Mouse (Mus musculus): ENCODE measurements at regions not wholly inside any gene's neighbourhood (a gene's known extent, or its start where the extent isn't known, plus 50 kb on each side); places are given as distances from the start of the nearest gene placed in this dataset.

GRCm38 (mm10) chr14:68022925-68023324 lies 1271.2 kb downstream of the Synb start:
- DNase-seq (ENCODE audit: extremely low spot score in 1 of 2, low spot score in 1 of 2): no peak

DNA sequence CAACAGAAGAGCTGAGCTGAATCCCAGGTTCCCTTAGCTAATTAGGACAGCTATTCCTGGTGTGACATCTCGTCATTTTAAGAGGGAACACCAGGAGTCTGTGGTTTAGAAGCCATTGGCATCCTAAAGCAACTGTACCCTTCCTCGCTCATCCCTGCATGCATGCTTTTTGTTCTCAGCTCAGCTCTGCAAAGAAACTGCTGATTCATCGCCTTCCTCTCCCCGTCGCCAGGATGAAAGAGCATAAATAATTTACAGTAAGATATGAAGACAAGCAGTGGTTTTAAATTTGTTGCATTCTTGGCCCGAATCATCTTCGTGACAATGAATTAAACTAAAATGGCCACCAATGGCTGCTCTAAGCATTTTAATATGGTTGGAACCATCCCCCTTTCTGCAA lies 1272.9 kb downstream of the Synb start:
- peak in 1 of 2 experiments; percentile 55 for DNase-seq (ENCODE audit: extremely low spot score in 1 of 2, low spot score in 1 of 2)

- DNase-seq (ENCODE audit: extremely low spot score in 1 of 2, low spot score in 1 of 2): no peak
Measured at GRCm38 (mm10) chr14:68020769-68021168, 1273.3 kb downstream of the Synb start.

DNA sequence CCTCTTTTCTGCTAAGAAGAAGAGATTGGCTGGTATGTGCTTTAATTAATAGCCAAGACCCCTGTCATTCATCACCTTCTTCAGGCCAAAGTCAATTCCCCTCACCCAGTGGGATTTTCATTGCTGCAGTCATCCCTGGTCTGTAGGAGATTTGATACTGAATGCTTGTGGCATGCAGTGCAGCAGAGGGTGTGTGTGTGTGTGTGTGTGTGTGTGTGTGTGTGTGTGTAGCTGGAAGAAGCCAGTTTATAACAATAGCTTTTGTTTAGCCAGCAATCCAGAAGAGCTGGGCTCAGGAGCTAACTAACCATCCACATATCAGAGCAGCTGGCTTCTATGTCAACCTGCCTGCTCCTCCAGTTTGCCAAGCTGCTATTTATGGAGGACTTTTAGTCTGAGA lies 1275.4 kb downstream of the Synb start:
- DNase-seq (ENCODE audit: extremely low spot score in 1 of 2, low spot score in 1 of 2): no peak

DNA sequence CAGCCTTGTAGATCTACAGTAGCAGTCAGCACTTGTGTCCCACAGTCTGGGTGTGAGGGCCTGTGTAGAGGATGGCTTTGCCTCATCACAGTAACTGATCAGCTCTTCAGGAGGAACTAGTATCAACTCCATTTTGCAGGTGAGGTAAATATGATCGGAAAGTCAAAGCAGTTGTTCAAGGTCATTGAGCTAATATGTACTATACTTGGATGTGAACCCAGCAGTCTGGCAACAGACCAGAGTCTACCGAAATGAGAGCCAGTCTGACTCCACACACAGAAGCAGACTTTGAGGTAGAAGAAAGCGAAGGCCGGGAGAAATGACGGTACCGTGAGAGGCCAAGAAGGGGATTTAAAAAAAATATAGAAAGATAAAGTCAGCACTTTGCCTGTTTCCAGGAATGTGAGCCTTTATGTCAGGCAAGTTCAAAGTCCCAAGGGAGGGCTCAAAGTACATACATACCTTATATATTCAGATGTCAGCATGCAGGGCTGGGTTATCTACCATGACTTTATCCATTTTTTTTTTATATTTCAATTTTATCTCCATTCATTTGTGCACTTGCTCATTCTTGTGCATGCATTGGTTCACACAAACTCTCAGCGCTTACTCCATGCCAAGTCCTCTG lies 1297.2 kb downstream of the Synb start:
- DNase-seq (ENCODE audit: extremely low spot score in 1 of 2, low spot score in 1 of 2): no peak

GRCm38 (mm10) chr14:67993611-67994051 lies 1300.5 kb downstream of the Synb start:
- DNase-seq (ENCODE audit: extremely low spot score in 1 of 2, low spot score in 1 of 2): peak; percentile 69 to 76

- DNase-seq (ENCODE audit: extremely low spot score in 1 of 2, low spot score in 1 of 2): peak; percentile 66 to 90
Measured at GRCm38 (mm10) chr14:67993142-67993541, 1301.0 kb downstream of the Synb start.

DNA sequence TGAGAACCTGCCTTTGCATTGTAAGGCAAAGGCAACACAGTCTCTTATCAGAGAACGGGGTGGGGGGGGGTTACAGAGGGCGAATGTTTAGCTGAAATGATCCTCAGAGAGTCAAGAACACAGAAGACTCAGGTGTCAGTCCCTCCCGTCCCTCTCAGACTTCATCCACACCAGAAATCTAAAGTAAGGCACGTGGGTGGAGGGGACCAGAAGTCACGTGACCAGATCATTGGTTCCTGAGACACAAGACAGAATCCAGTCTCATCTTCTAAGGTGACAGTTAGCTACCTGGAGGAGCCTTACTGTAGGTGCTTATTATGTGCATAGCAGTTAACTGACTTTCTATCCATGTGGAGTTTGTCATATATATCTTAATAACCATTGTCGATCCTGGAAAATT lies 1302.0 kb downstream of the Synb start:
- no peak for DNase-seq (ENCODE audit: extremely low spot score in 1 of 2, low spot score in 1 of 2)

- DNase-seq (ENCODE audit: extremely low spot score in 1 of 2, low spot score in 1 of 2): no peak
Measured at GRCm38 (mm10) chr14:67990271-67990670, 1303.8 kb downstream of the Synb start.

All from frontal cortex, adult 2 months (tissue).